Mouse (Mus musculus) liver, postnatal 0 days (tissue): ENCODE results near the gene Ogfod2. TPM values are rescaled to one million over a fixed set of nuclear protein-coding genes. Genes with fewer than 3 reads are reported as not detected.

ENCODE experiments used
- ATAC-seq: fragments of 200-750 bp; cut with Nextera tagmentation; 2 replicates; pipeline ENCODE4 v1.8.0; 2017; ENCODE audit warnings: mild to moderate bottlenecking, moderate library complexity
- DNase-seq: peaks from one replicate; pipeline ENCODE4 v3.0.0-alpha.2; 2016
- H3K27ac ChIP-seq: fragments of 300-500 bp; sonication (generic); 2 replicates; pipeline ENCODE4 v1.5.1; 2014; ENCODE audit warnings: antibody characterized with exemption, moderate library complexity, mild to moderate bottlenecking, low read depth
- H3K27me3 ChIP-seq: fragments of 300-500 bp; sonication (generic); 2 replicates; pipeline ENCODE4 v1.6.1; 2014; ENCODE audit warnings: low read length, control low read depth, mixed read lengths; ENCODE audit not compliant: insufficient read depth
- H3K36me3 ChIP-seq: fragments of 300-500 bp; sonication (generic); replicated peaks from 2 replicates; pipeline ENCODE4 v1.6.1; 2014; ENCODE audit warnings: mild to moderate bottlenecking, control low read depth, low read length, moderate library complexity, mixed read lengths; ENCODE audit not compliant: insufficient read depth
- H3K4me1 ChIP-seq: fragments of 300-500 bp; sonication (generic); 2 replicates; pipeline ENCODE4 v1.6.1; 2014; ENCODE audit warnings: antibody characterized with exemption, mild to moderate bottlenecking, control low read depth; ENCODE audit not compliant: insufficient read depth
- H3K4me2 ChIP-seq: fragments of 300-500 bp; sonication (generic); 2 replicates; pipeline ENCODE4 v1.6.1; 2014; ENCODE audit warnings: low read depth, mild to moderate bottlenecking, low read length, moderate library complexity, mixed read lengths
- H3K4me3 ChIP-seq: fragments of 300-500 bp; sonication (generic); 2 replicates; pipeline ENCODE4 v1.5.1; 2014; ENCODE audit warnings: low read depth, low read length
- H3K9ac ChIP-seq: fragments of 300-500 bp; sonication (generic); replicated peaks from 2 replicates; pipeline ENCODE4 v1.6.1; 2014; ENCODE audit warnings: mild to moderate bottlenecking, moderate library complexity
- H3K9me3 ChIP-seq: fragments of 300-500 bp; sonication (generic); 2 replicates; pipeline ENCODE4 v1.6.1; 2016; ENCODE audit warnings: mild to moderate bottlenecking, control low read depth, low read length, mixed read lengths
- CTCF ChIP-seq: sonication (generic); IDR thresholded peaks from 2 replicates; pipeline ENCODE4 v1.5.1; 2016; ENCODE audit warnings: antibody characterized with exemption, low read depth
- EP300 ChIP-seq: IDR thresholded peaks from 2 replicates; pipeline ENCODE4 v1.6.1; 2016; ENCODE audit warnings: antibody characterized with exemption, low read depth, mild to moderate bottlenecking
- WGBS: fragments of 180-500 bp; shearing (Covaris S2); extraction: QIAGEN DNeasy Blood & Tissue Kit; methylation state at CpG from one replicate; pipeline ENCODE4 v1.1.7; 2014; ENCODE audit not compliant: insufficient replicate concordance; 5-methylcytosine and 5-hydroxymethylcytosine counted together
- polyA plus RNA-seq: library from polyadenylated mRNA; unstranded; fragments of >200 nt; fragmentation: Nextera tagmentation; extraction: Ambion mirVana; gene quantifications from 2 replicates; pipeline ENCODE4 v1.2.1, GENCODE M21; 2015

The Ogfod2 gene
- polyA plus RNA-seq, 1 experiment from 2014 or later: 16.8 TPM

- 86% methylated on average over 11 of the region's 11 CpGs for WGBS
- no peak overlapping the region for H3K4me3 ChIP-seq
- no peak for TF ChIP-seq EP300
- no peak for TF ChIP-seq CTCF
- H3K4me2 ChIP-seq: no peak overlapping the region
- no peaks in the 10 kb centered on the region for H3K9me3 ChIP-seq
- no peaks in the 10 kb centered on the region for H3K27me3 ChIP-seq
- H3K4me1 ChIP-seq: peaks cover 1% of the 10 kb centered on the region; the same call in 1 of the 2 replicates
- no peaks in the 10 kb centered on the region for H3K36me3 ChIP-seq
- ATAC-seq: no peak
- no peak overlapping the region for H3K27ac ChIP-seq
- no peak overlapping the region for H3K9ac ChIP-seq
- no peak for DNase-seq
Measured at GRCm38 (mm10) chr5:124100128-124101044, 11.7 kb upstream of the Ogfod2 start.

GRCm38 (mm10) chr5:124102326-124102725, 9.8 kb upstream of the Ogfod2 start:
- 83% methylated on average over 6 of the region's 6 CpGs for WGBS
- Histone ChIP-seq H3K9me3 (no peaks in the 10 kb centered on the region), H3K27me3 (no peaks in the 10 kb centered on the region), H3K4me2 (no peak overlapping the region), H3K36me3 (no peaks in the 10 kb centered on the region), H3K4me3 (no peak overlapping the region), H3K4me1 (no peaks in the 10 kb centered on the region), H3K27ac (no peak overlapping the region), H3K9ac (no peak overlapping the region)
- TF ChIP-seq CTCF (no peak), EP300 (no peak)
- ATAC-seq (no peak), DNase-seq (no peak)

- Histone ChIP-seq H3K4me2 (no peak overlapping the region), H3K4me3 (no peak overlapping the region), H3K4me1 (no peaks in the 10 kb centered on the region), H3K9me3 (no peaks in the 10 kb centered on the region), H3K36me3 (no peaks in the 10 kb centered on the region), H3K9ac (no peak overlapping the region), H3K27me3 (no peaks in the 10 kb centered on the region), H3K27ac (no peak overlapping the region)
- no peak for TF ChIP-seq EP300
- TF ChIP-seq CTCF: no peak
- DNase-seq (no peak), ATAC-seq (no peak)
- WGBS: 76% methylated on average over 3 of the region's 3 CpGs
Measured at GRCm38 (mm10) chr5:124103020-124103419, 9.1 kb upstream of the Ogfod2 start.

- H3K9me3 ChIP-seq: no peaks in the 10 kb centered on the region
- H3K4me2 ChIP-seq: no peak overlapping the region
- H3K4me3 ChIP-seq: no peak overlapping the region
- TF ChIP-seq EP300 (no peak), CTCF (no peak)
- H3K27ac ChIP-seq: no peak overlapping the region
- H3K27me3 ChIP-seq: no peaks in the 10 kb centered on the region
- ATAC-seq (no peak), DNase-seq (no peak)
- H3K9ac ChIP-seq: no peak overlapping the region
- WGBS: 87% methylated on average over 9 of the region's 9 CpGs
- no peaks in the 10 kb centered on the region for H3K36me3 ChIP-seq
- H3K4me1 ChIP-seq: no peaks in the 10 kb centered on the region
Measured at GRCm38 (mm10) chr5:124103552-124103951, 8.5 kb upstream of the Ogfod2 start.

GRCm38 (mm10) chr5:124111077-124111741, 888 bp upstream of the Ogfod2 start:
- WGBS: 18% methylated on average over 17 of the region's 17 CpGs
- ATAC-seq: no peak
- peak overlapping the region; percentile 79 for H3K4me3 ChIP-seq

GRCm38 (mm10) chr5:124112531-124112930, 434 bp downstream of the Ogfod2 start:
- peaks cover 7% of the 10 kb centered on the region; the same call in 1 of the 2 replicates for H3K36me3 ChIP-seq
- WGBS: 3% methylated on average over 18 of the region's 18 CpGs
- H3K9me3 ChIP-seq: no peaks in the 10 kb centered on the region
- peak overlapping the region; percentile 92 for H3K4me2 ChIP-seq
- peak overlapping the region; percentile 79 for H3K4me3 ChIP-seq
- TF ChIP-seq EP300: no peak
- TF ChIP-seq CTCF: no peak
- peak overlapping the region; percentile 96 for H3K27ac ChIP-seq
- peak overlapping the region; percentile 79 for H3K9ac ChIP-seq
- H3K4me1 ChIP-seq: peaks cover 15% of the 10 kb centered on the region
- no peaks in the 10 kb centered on the region for H3K27me3 ChIP-seq
- peak; percentile 7; the same call in 1 of the 2 replicates for ATAC-seq
- DNase-seq: peak; percentile 45

More at GRCm38 (mm10) chr5:124111077-124111741, 888 bp upstream of the Ogfod2 start:
- H3K4me1 ChIP-seq: 0 out of 2 replicates have a peak, but pooled peaks cover 6% of the 10 kb centered on the region
- DNase-seq: peak; percentile 69
- H3K9ac ChIP-seq: peak overlapping the region; percentile 79
- H3K27me3 ChIP-seq: no peaks in the 10 kb centered on the region
- peak overlapping the region; percentile 96 for H3K27ac ChIP-seq
- H3K36me3 ChIP-seq: peaks cover 7% of the 10 kb centered on the region; the same call in 1 of the 2 replicates
- no peaks in the 10 kb centered on the region for H3K9me3 ChIP-seq
- TF ChIP-seq CTCF (peak; percentile 93), EP300 (no peak)
- H3K4me2 ChIP-seq: peak overlapping the region; percentile 92
